Mouse (Mus musculus): ENCODE results near the gene Slc35f4. TPM values are rescaled to one million over a fixed set of nuclear protein-coding genes. Genes with fewer than 3 reads are reported as not detected.
"Not testable (repeated sequence)": the region's sequence is repeated elsewhere in the genome, so short reads cannot be mapped to it uniquely, and the experiment has no call there.

Slc35f4 gene
- total and polyA plus RNA-seq, 2 experiments from 2014 or later: 25.4 to 25.5 TPM

DNA sequence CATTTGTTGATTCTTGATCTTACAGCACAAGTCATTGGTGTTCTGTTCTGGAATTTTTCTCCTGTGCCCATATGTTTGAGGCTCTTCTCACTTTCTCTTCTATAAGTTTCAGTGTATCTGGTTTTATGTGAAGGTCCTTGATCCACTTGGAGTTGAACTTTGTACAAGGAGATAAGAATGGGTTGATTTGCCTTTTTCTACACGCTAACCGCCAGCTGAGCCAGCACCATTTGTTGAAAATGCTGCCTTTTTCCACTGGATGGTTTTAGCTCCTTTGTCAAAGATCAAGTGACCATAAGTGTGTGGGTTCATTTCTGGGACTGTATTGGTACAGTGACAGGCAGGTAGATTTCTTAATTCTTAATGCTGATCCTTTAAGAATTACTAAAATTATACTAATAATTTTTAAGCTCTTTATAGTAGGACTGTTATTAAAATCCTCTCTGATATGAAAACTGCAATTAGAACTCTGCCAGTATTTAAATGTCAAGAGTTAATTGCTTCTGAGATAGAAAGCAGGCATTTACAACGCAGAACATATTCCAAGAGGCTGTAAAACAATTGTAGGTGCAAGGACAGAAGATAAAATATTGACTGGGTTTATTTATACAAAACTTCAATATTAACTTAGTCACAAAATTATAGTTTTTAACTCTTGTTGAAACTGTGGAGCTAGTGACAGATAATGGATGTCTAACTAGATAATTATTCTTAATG is 235.7 kb downstream of the Slc35f4 start:
- H3K4me1 ChIP-seq (ENCODE audit: insufficient read depth, low read length): 0 out of 2 replicates have a peak, but pooled peaks cover 3% of the 10 kb centered on the region
- H3K27me3 ChIP-seq (ENCODE audit: insufficient read depth, low read length): no peaks in the 10 kb centered on the region
- DNase-seq (ENCODE audit: low spot score) (no peak), ATAC-seq (no peak)
- TF ChIP-seq CTCF (IDR thresholded peaks at IDR 0.05; ENCODE audit: low read depth): no peak
- H3K27ac ChIP-seq: no peak overlapping the region
- no peaks in the 10 kb centered on the region for H3K36me3 ChIP-seq (ENCODE audit: insufficient read depth, low read length)
- H3K4me3 ChIP-seq (ENCODE audit: low read length): no peak overlapping the region
- WGBS: 91% methylated on average over 3 of the region's 3 CpGs
- H3K9me3 ChIP-seq (ENCODE audit: low read length): no peaks in the 10 kb centered on the region
- no peak overlapping the region for H3K9ac ChIP-seq (replicated peaks; ENCODE audit: low read length)
- H3K4me2 ChIP-seq (ENCODE audit: low read depth, low read length): no peak overlapping the region

DNA sequence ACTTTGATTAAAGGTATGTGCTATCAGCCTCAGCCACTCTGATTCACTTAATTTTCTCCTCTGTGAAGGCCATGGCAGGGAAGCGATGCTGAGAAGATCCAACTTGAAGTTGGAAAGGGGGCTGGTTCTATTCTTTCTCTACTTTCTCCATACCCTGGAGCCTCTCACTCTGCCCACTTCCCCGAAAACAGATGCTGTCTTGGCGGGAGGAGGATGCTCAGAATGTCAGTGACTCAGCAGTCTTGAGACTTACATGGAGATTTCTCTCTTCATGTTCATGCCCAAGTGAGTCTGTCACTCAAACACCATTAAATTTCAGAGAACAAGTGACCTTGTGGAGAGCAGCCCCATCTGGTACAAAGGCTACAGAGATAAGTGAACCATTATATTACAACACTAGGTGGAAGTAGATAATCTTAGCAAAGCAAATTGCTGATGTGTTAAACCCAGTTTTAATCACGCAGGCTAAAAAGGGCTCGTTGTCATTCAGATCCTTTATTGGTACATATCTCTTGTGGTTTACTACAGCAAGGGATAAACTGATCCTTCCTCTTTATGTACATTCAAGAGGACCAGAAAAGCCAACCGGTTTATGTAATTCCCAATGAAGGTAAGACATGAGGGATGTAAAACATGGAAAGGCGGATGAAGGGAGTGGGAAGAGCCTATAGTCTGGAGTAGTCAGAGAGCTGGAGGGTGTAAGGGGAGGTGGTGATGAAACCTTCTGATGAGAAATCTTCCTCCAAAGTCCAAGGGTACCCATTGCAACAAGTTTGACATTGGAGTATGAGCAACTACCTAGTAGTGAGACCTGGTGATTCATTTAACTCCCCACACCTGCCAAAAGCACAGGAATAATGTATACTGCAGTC is 241.8 kb downstream of the Slc35f4 start:
- no peaks in the 10 kb centered on the region for H3K36me3 ChIP-seq (ENCODE audit: insufficient read depth, low read length)
- no peaks in the 10 kb centered on the region for H3K4me1 ChIP-seq (ENCODE audit: insufficient read depth, low read length)
- TF ChIP-seq CTCF (IDR thresholded peaks at IDR 0.05; ENCODE audit: low read depth): no peak
- no peak overlapping the region for H3K4me3 ChIP-seq (ENCODE audit: low read length)
- no peaks in the 10 kb centered on the region for H3K27me3 ChIP-seq (ENCODE audit: insufficient read depth, low read length)
- ATAC-seq: no peak
- no peak for DNase-seq (ENCODE audit: low spot score)
- no peak overlapping the region for H3K27ac ChIP-seq
- H3K9ac ChIP-seq (replicated peaks; ENCODE audit: low read length): no peak overlapping the region
- 85% methylated on average over 7 of the region's 7 CpGs for WGBS
- no peak overlapping the region for H3K4me2 ChIP-seq (ENCODE audit: low read depth, low read length)
- no peaks in the 10 kb centered on the region for H3K9me3 ChIP-seq (ENCODE audit: low read length)

DNA sequence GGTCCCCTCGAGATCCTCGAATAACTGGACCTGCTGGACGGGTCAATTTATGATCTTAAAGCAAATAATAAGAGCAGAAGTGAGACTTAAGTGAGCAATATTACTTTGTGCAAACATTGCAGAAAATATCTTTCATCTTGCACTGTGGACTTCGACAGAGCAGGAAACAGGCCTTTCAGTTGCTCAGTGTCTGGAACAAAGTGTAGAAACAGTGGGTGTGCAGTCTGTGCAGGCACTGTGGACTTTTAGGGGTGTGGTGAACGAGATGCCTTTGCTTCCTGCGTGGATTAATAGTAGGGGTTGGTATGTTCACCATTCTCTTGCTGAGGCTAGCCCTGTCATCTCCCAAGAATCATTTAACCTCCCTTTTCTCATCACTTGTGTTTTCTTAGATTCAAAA is 247.0 kb downstream of the Slc35f4 start:
- no peak for TF ChIP-seq CTCF (IDR thresholded peaks at IDR 0.05; ENCODE audit: low read depth)
- no peaks in the 10 kb centered on the region for H3K36me3 ChIP-seq (ENCODE audit: insufficient read depth, low read length)
- H3K9me3 ChIP-seq (ENCODE audit: low read length): no peaks in the 10 kb centered on the region
- H3K27ac ChIP-seq: no peak overlapping the region
- ATAC-seq: no peak
- H3K9ac ChIP-seq (replicated peaks; ENCODE audit: low read length): no peak overlapping the region
- no peaks in the 10 kb centered on the region for H3K4me1 ChIP-seq (ENCODE audit: insufficient read depth, low read length)
- no peak overlapping the region for H3K4me2 ChIP-seq (ENCODE audit: low read depth, low read length)
- DNase-seq (ENCODE audit: low spot score): no peak
- H3K4me3 ChIP-seq (ENCODE audit: low read length): no peak overlapping the region
- H3K27me3 ChIP-seq (ENCODE audit: insufficient read depth, low read length): no peaks in the 10 kb centered on the region
- 79% methylated on average over 6 of the region's 6 CpGs for WGBS

DNA sequence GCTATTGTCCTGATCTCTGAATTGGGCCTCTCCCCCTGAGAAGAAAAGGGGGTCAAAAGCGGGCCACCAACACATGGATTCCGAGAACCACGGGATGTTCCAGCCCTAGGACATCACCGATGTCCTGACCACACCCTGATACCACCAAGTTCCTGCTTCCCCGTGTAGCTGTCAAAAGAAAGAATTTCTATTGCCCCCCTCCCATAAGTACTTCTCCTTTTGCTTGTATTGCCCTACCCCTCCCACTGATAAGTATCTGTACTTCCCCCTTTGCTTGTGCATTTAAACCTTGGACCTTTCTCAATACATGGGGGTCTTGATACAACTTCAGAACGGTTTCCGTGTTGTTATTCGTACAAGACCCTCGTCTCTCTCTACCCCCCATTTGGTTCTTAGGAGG is 247.4 kb downstream of the Slc35f4 start:
- DNase-seq (ENCODE audit: low spot score); H3K9ac ChIP-seq (replicated peaks; ENCODE audit: low read length); H3K27ac ChIP-seq; ATAC-seq; H3K9me3 ChIP-seq (ENCODE audit: low read length); H3K4me1 ChIP-seq (ENCODE audit: insufficient read depth, low read length); H3K36me3 ChIP-seq (ENCODE audit: insufficient read depth, low read length); H3K4me2 ChIP-seq (ENCODE audit: low read depth, low read length); H3K4me3 ChIP-seq (ENCODE audit: low read length); H3K27me3 ChIP-seq (ENCODE audit: insufficient read depth, low read length): not testable (repeated sequence)
- 94% methylated on average over 6 of the region's 9 CpGs for WGBS

DNA sequence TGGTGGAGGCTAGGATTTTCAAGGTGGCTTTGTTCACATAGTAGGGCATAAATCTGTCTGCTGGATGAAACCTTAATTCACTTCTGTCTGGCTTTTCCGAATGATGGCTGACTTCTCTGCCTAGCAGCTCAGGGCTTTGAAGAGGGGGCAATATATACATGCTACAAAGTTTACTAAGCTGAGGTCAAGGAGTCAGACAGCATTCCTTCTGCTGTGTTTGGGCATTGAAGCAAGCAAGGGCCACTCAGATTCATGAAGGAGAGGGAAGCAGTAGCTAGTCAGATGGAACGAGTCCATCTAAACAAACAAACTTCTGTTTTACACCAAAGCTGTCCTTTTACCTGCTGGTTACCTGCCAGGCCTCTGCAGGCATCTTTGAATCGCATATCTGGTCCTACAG is 248.2 kb downstream of the Slc35f4 start:
- H3K9ac ChIP-seq (replicated peaks; ENCODE audit: low read length): no peak overlapping the region
- no peaks in the 10 kb centered on the region for H3K36me3 ChIP-seq (ENCODE audit: insufficient read depth, low read length)
- H3K27me3 ChIP-seq (ENCODE audit: insufficient read depth, low read length): no peaks in the 10 kb centered on the region
- no peak overlapping the region for H3K27ac ChIP-seq
- H3K4me2 ChIP-seq (ENCODE audit: low read depth, low read length): no peak overlapping the region
- 73% methylated on average over 3 of the region's 3 CpGs for WGBS
- no peaks in the 10 kb centered on the region for H3K9me3 ChIP-seq (ENCODE audit: low read length)
- no peak overlapping the region for H3K4me3 ChIP-seq (ENCODE audit: low read length)
- TF ChIP-seq CTCF (IDR thresholded peaks at IDR 0.05; ENCODE audit: low read depth): no peak
- DNase-seq (ENCODE audit: low spot score): no peak
- no peak for ATAC-seq
- H3K4me1 ChIP-seq (ENCODE audit: insufficient read depth, low read length): no peaks in the 10 kb centered on the region

DNA sequence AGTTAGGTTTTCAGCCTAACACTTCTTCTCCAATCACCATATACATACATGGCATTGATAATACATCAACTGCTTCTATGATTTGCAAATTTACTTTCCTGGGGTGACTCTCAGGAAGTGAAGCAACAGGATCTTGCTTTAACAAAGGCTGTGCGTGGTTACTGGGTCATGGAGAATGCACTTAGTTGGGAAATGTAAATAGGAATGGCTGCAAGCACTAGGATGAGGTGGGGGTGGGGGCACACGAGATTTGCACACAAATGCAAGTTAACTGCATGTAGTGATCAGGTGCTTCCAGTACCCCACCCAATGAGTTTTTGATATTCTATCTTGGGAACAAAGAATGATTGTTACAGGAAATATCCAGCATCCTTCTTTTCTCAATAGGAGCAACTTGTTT is 250.5 kb downstream of the Slc35f4 start:
- Histone ChIP-seq H3K9ac (replicated peaks; ENCODE audit: low read length) (no peak overlapping the region), H3K27ac (no peak overlapping the region), H3K27me3 (ENCODE audit: insufficient read depth, low read length) (no peaks in the 10 kb centered on the region), H3K9me3 (ENCODE audit: low read length) (no peaks in the 10 kb centered on the region), H3K4me1 (ENCODE audit: insufficient read depth, low read length) (no peaks in the 10 kb centered on the region), H3K4me3 (ENCODE audit: low read length) (no peak overlapping the region), H3K36me3 (ENCODE audit: insufficient read depth, low read length) (no peaks in the 10 kb centered on the region), H3K4me2 (ENCODE audit: low read depth, low read length) (no peak overlapping the region)
- DNase-seq (ENCODE audit: low spot score) (no peak), ATAC-seq (no peak)
- no peak for TF ChIP-seq CTCF (IDR thresholded peaks at IDR 0.05; ENCODE audit: low read depth)
- WGBS: 33% methylated on average over 2 of the region's 2 CpGs
